Mouse (Mus musculus): Measurements from ENCODE around the gene Fam32a. TPM values are rescaled to one million over a fixed set of nuclear protein-coding genes. Genes with fewer than 3 reads are reported as not detected.
A peak's percentile ranks its signal among the peaks of the same experiment; 100 is the strongest.

Gene Fam32a
- polyA plus RNA-seq, 1 experiment from 2014 or later: 70.9 TPM

GRCm38 (mm10) chr8:72268356-72268755, 48.8 kb downstream of the Fam32a start:
- 78% methylated on average over 15 of the region's 15 CpGs for WGBS
- no peak overlapping the region for H3K9ac ChIP-seq
- no peaks in the 10 kb centered on the region for H3K36me3 ChIP-seq
- no peak overlapping the region for H3K4me2 ChIP-seq (replicated peaks)
- no peaks in the 10 kb centered on the region for H3K9me3 ChIP-seq
- 0 out of 2 replicates have a peak overlapping the region, but pooled peaks have one; percentile 23 for H3K27ac ChIP-seq
- 0 out of 2 replicates have a peak, but pooled peaks have one; percentile 31 for ATAC-seq
- H3K4me3 ChIP-seq (replicated peaks): no peak overlapping the region
- no peaks in the 10 kb centered on the region for H3K27me3 ChIP-seq (replicated peaks)
- H3K4me1 ChIP-seq (replicated peaks): no peaks in the 10 kb centered on the region

GRCm38 (mm10) chr8:72270606-72271005, 51.1 kb downstream of the Fam32a start:
- Histone ChIP-seq H3K4me3 (replicated peaks) (no peak overlapping the region), H3K4me1 (replicated peaks) (no peaks in the 10 kb centered on the region), H3K27ac (no peak overlapping the region), H3K27me3 (replicated peaks) (no peaks in the 10 kb centered on the region), H3K4me2 (replicated peaks) (no peak overlapping the region), H3K9me3 (no peaks in the 10 kb centered on the region), H3K9ac (no peak overlapping the region), H3K36me3 (no peaks in the 10 kb centered on the region)
- WGBS: 91% methylated on average over 12 of the region's 12 CpGs
- ATAC-seq: no peak

- Histone ChIP-seq H3K36me3 (no peaks in the 10 kb centered on the region), H3K27me3 (replicated peaks) (no peaks in the 10 kb centered on the region), H3K4me3 (replicated peaks) (no peak overlapping the region), H3K27ac (no peak overlapping the region), H3K9ac (no peak overlapping the region), H3K4me2 (replicated peaks) (no peak overlapping the region), H3K4me1 (replicated peaks) (no peaks in the 10 kb centered on the region), H3K9me3 (no peaks in the 10 kb centered on the region)
- no peak for ATAC-seq
- 65% methylated on average over 11 of the region's 11 CpGs for WGBS
These were observed 51.6 kb downstream of the Fam32a start for GRCm38 (mm10) chr8:72271051-72271660.

- Histone ChIP-seq H3K4me1 (replicated peaks) (no peaks in the 10 kb centered on the region), H3K4me2 (replicated peaks) (no peak overlapping the region), H3K27ac (no peak overlapping the region), H3K9ac (no peak overlapping the region), H3K27me3 (replicated peaks) (no peaks in the 10 kb centered on the region), H3K9me3 (no peaks in the 10 kb centered on the region), H3K36me3 (no peaks in the 10 kb centered on the region), H3K4me3 (replicated peaks) (no peak overlapping the region)
- 59% methylated on average over 3 of the region's 3 CpGs for WGBS
- ATAC-seq: no peak
These were observed 52.2 kb downstream of the Fam32a start for GRCm38 (mm10) chr8:72271691-72272090.

GRCm38 (mm10) chr8:72272361-72272760, 52.8 kb downstream of the Fam32a start:
- Histone ChIP-seq H3K27me3 (replicated peaks) (no peaks in the 10 kb centered on the region), H3K4me1 (replicated peaks) (no peaks in the 10 kb centered on the region), H3K4me2 (replicated peaks) (no peak overlapping the region), H3K9me3 (no peaks in the 10 kb centered on the region), H3K27ac (no peak overlapping the region), H3K4me3 (replicated peaks) (no peak overlapping the region), H3K9ac (no peak overlapping the region), H3K36me3 (no peaks in the 10 kb centered on the region)
- ATAC-seq: 0 out of 2 replicates have a peak, but pooled peaks have one; percentile 46
- 12% methylated on average over 3 of the region's 3 CpGs for WGBS

- no peaks in the 10 kb centered on the region for H3K36me3 ChIP-seq
- H3K9me3 ChIP-seq: no peaks in the 10 kb centered on the region
- no peak overlapping the region for H3K9ac ChIP-seq
- no peak for ATAC-seq
- no peak overlapping the region for H3K4me2 ChIP-seq (replicated peaks)
- H3K4me1 ChIP-seq (replicated peaks): no peaks in the 10 kb centered on the region
- H3K4me3 ChIP-seq (replicated peaks): no peak overlapping the region
- H3K27ac ChIP-seq: no peak overlapping the region
- H3K27me3 ChIP-seq (replicated peaks): no peaks in the 10 kb centered on the region
- 68% methylated on average over 1 of the region's 1 CpGs for WGBS
These were observed 53.7 kb downstream of the Fam32a start for GRCm38 (mm10) chr8:72273111-72273770.

GRCm38 (mm10) chr8:72273807-72274206, 54.3 kb downstream of the Fam32a start:
- 67% methylated on average over 5 of the region's 5 CpGs for WGBS
- no peak overlapping the region for H3K4me3 ChIP-seq (replicated peaks)
- no peak overlapping the region for H3K27ac ChIP-seq
- ATAC-seq: no peak
- no peak overlapping the region for H3K9ac ChIP-seq
- no peaks in the 10 kb centered on the region for H3K27me3 ChIP-seq (replicated peaks)
- no peak overlapping the region for H3K4me2 ChIP-seq (replicated peaks)
- H3K4me1 ChIP-seq (replicated peaks): no peaks in the 10 kb centered on the region
- no peaks in the 10 kb centered on the region for H3K9me3 ChIP-seq
- no peaks in the 10 kb centered on the region for H3K36me3 ChIP-seq

Other genes starting within 250 kb of the Fam32a start
- 2.6 and 2.8 TPM in 2 replicates for gene Cyp4f18, start 210.1 kb upstream of the Fam32a start, polyA plus RNA-seq (2015; fragmentation: Nextera tagmentation; extraction: Ambion mirVana)
- gene Olfr372, start 178.5 kb upstream of the Fam32a start, polyA plus RNA-seq (2015; fragmentation: Nextera tagmentation; extraction: Ambion mirVana): not detected in 2 replicates
- 0.05 and 0.09 TPM in 2 replicates for gene Olfr373, start 136.6 kb upstream of the Fam32a start, polyA plus RNA-seq (2015; fragmentation: Nextera tagmentation; extraction: Ambion mirVana)
- 0.01 and 0.04 TPM in 2 replicates for gene Olfr374, start 112.7 kb upstream of the Fam32a start, polyA plus RNA-seq (2015; fragmentation: Nextera tagmentation; extraction: Ambion mirVana)
- gene Tpm4, start 84.8 kb upstream of the Fam32a start, polyA plus RNA-seq (2015; fragmentation: Nextera tagmentation; extraction: Ambion mirVana): 545 and 589 TPM in 2 replicates
- 149 and 159 TPM in 2 replicates for gene Rab8a, start 58.5 kb upstream of the Fam32a start, polyA plus RNA-seq (2015; fragmentation: Nextera tagmentation; extraction: Ambion mirVana)
- gene Hsh2d, start 30.1 kb upstream of the Fam32a start, polyA plus RNA-seq (2015; fragmentation: Nextera tagmentation; extraction: Ambion mirVana): 1.5 and 2.0 TPM in 2 replicates
- gene Cib3, start 6.9 kb upstream of the Fam32a start, polyA plus RNA-seq (2015; fragmentation: Nextera tagmentation; extraction: Ambion mirVana): not detected in 2 replicates
- not detected in 2 replicates for gene Gm11034, start 6.1 kb upstream of the Fam32a start, polyA plus RNA-seq (2015; fragmentation: Nextera tagmentation; extraction: Ambion mirVana)
- 96.6 and 104 TPM in 2 replicates for gene Ap1m1, start 20.3 kb downstream of the Fam32a start, polyA plus RNA-seq (2015; fragmentation: Nextera tagmentation; extraction: Ambion mirVana)
- 21.5 and 24.3 TPM in 2 replicates for gene Gm10282, start 85.5 kb downstream of the Fam32a start, polyA plus RNA-seq (2015; fragmentation: Nextera tagmentation; extraction: Ambion mirVana)
- 6.6 and 7.2 TPM in 2 replicates for gene Klf2, start 99.3 kb downstream of the Fam32a start, polyA plus RNA-seq (2015; fragmentation: Nextera tagmentation; extraction: Ambion mirVana)
- gene Eps15l1, start 201.7 kb downstream of the Fam32a start, polyA plus RNA-seq (2015; fragmentation: Nextera tagmentation; extraction: Ambion mirVana): 43.6 and 45.5 TPM in 2 replicates
- 0.98 and 1.1 TPM in 2 replicates for gene Calr3, start 224.1 kb downstream of the Fam32a start, polyA plus RNA-seq (2015; fragmentation: Nextera tagmentation; extraction: Ambion mirVana)
- 11.8 and 11.9 TPM in 2 replicates for gene 1700030K09Rik, start 224.2 kb downstream of the Fam32a start, polyA plus RNA-seq (2015; fragmentation: Nextera tagmentation; extraction: Ambion mirVana)

Measured in intestine, embryonic 15.5 days (tissue).